Mouse (Mus musculus) spleen, postnatal 14 days (tissue): ENCODE measurements around the gene Ccdc24.

Source experiments
- DNase-seq, 2 experiments: peaks; one replicate each; pipeline ENCODE4 v3.0.0; 2021 to 2022; ENCODE audit warnings: low spot score in 2 of 2

Ccdc24 gene

DNA sequence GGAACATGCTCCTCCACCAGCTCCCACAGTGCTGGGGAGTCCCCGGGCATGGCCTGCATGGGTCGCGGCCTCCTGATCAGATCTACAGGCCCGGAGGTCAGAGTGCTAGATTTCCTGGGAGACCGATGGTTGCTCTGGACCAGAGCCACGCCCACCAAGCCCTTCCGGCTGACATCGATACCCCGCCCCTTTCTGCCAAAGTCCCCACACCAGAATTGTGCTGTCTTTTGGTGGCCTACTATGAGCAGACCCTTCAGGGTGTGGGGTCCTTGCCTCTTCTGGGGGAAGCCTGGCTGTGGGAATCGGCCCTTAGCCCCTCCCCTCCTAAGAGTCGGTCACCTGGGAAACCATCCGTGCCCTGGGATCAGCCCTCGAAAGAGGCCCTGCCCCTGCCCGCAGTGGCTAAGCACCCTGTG is at the start of gene Ccdc24:
TSS of gene Ccdc24 (minus strand) at position 87 of the 416 bp plus-strand sequence.
- no peak for DNase-seq

DNA sequence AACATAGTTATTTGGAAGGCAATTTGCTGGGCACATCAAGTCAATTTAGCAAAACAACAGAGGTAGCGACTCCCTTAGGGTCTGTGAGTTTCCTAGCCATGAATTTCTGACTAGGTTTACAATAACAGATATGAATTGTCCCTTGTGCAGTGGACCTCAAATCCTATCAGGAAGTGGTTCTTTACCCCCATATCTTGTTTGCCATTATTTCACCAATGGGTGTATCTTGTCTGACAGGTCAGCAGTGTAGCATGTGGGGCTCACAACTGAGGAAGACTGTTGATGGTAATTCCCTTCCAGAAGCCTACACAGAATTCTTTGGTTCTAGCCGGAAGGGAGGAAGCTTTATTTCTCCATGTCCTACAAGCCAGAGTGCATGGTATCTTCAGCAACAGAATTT is 49.0 kb upstream of the Ccdc24 start:
- DNase-seq, result no peak

DNA sequence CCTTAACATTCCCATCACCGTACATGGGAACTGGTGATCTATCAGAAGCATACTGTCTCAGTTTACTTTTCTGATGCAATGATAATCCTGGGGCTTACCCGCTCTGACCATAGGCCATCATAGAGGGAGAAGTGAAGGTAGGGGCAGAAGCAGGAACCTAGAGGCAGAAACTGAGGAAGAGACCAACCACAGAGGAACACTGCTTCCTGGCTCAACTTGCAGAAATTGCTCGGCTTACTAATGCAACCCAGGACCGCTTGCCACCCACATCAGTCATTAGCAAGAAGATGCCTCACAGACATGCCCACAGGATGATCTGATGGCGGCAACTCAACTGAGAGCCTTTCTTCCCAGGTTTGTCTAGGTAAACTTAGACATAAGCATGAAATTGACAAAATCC is 46.4 kb upstream of the Ccdc24 start:
- DNase-seq, result no peak

DNA sequence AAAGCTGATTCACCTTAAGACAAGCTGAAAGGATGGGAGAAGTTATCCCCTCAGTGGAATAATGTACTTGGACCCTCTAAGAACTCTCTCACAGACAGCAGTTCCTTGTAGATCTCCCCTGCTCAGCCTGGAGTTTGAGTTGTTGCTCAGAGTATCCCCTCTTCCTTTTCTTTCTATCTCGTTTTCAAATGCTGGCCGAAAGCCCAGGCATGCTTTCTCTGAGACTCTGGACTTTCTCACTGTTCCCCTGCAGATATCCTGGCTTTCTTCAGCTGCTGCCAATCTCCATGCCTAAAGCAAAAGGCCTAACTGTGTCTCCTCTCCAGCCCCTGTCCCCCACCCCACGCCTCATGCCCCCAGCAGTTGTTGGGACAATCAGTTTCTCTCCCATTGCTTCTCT is 45.9 kb upstream of the Ccdc24 start:
- no peak for DNase-seq

DNA sequence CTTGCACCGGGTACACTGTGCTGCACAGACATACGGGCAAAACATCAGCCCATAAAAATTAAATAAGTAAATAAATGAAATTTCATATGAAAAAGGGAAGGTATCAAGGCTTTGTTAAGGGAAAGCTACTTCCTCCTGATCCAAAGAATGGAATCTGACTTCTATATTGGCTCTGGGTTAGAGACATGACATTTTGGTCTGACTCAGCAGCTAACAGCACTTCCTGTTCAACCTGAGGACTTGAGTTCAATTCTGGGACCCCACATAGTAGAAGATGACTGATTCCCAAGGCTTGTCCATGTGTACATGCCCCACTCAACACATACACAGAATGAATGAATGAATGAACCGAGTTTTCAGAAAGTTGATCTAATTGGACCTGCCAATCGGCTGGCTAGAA is 45.5 kb upstream of the Ccdc24 start:
- no peak for DNase-seq

DNA sequence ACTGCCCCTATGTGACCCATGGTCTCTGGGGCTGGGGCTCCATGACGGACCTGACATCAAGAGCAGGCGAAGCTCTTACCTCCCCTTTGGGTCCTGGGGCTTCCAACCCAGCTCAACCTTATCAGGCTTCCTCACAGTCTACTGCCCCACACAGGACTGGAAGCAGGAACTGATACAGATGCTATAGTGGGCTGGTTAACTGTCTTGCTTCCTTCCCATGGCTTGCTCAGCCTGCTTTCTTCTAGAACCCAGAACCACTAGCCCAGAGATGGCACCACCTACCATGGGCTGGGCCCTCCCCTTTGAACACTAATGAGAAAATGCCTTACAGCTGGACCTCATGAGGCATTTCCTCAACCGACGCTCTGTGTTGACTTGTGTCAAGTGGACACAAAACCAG is 45.0 kb upstream of the Ccdc24 start:
- DNase-seq, result no peak

DNA sequence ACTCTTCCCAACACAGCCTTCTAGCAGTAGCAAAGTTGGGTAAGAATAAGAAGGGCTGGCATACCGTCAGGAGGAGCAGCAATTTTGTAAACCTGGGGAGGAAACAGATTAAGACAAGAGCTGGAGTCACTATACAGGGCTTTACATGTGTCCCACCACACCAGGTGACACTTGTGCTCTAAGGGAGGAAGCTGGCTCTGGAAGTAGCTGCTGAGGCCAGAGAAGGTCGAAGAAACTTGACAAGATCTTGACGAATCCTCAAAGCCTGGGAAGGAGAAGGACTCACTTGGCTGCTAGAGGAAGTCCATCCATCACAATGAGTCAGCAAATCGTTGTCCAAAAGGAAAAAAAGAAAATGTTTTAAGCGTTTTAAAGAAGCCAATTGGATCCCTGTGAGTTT is 44.0 kb upstream of the Ccdc24 start:
- no peak for DNase-seq

DNA sequence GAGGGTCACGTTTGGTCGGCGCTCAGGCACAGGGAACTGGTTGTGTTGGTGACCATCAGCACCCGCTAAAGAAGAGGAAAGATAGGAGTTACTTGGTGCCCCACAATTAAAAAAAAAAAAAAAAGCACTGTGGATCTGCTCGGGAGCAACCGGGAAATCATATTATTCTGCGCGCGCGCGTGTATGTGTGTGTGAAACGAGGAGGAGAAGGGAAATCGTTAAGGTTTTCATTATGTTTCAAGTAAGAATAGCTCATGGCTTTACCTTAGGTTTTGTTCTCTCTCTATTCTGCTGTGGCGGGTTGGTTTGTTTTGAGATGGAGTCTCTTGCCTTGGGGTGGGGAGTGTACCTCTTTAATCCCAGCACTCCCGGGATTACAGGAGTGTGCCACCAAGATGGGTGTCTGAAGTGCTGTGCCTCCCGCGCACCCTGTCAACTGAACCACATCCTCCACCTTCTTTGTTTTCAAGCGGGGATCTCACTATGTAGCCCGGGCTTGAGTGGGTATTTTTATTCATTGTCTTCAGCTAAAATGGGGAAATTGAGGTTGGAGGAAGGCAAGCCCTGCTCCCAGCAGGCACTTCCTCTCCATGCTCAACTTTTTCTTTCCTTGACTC is 43.2 kb upstream of the Ccdc24 start:
- DNase-seq, result no peak

DNA sequence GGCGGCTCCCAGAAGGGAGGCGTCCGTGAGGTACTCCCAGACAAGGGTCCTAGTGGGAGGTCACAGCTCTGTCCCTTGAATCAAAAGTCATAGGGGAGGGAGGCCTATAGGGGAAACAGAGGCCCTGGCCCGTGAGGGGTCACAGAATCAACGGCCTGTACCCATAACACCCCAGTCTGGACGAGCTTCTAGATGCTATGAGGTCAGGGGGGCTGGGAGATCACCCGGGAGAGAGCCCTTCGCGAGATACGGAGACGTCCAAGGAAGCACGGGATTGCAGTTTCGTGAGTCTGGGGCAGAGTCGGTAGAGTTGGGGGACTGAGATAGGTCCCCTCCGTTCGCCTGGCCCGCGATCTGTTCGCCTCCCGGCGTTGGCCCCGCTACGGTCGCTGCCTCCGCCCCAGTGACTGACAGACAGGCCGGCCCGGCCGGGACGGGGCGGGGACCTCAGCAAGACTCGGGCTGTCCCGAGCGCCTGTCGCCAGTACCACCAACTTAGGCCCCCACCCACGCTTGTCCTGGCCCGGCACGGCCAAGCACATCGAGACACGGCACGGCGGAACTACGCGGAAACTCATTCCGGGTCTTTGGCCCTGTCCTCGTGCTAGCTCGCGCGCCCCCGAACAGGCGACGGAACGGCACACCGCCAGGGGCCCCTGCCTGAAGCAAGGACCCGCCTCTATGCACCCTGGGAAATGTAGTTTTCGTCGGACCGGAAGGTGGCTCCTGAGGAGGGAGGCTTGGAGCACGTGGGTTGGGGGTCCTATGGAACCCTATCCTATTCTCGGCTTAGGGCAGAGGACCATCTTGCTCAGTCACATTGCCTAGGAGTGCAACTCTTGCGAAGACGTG is 42.5 kb upstream of the Ccdc24 start, which contains the start of gene Ipo13:
TSS of gene Ipo13 (minus strand) at position 409 of the 852 bp plus-strand sequence.
- peak; percentile 84 to 93 for DNase-seq

DNA sequence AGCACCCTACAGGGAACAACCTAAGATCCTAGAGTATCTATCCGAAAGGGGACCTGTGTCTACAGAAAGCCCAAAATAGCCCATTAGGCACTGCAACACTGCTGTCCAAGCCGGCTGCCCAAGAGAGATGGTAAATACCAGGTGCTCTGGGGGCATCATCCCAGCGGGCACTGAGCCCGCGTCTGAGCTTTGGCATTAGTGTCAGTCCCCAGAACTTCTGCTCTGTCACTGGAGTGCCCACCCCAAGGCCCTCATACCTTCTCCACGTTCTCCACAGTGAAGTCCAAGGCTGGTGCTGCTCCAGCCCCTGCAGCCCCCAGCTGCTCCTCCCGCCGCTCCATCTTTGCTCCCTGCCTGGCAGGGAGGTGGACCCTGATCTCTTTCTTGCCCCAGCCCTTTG is 41.7 kb upstream of the Ccdc24 start:
- no peak for DNase-seq

DNA sequence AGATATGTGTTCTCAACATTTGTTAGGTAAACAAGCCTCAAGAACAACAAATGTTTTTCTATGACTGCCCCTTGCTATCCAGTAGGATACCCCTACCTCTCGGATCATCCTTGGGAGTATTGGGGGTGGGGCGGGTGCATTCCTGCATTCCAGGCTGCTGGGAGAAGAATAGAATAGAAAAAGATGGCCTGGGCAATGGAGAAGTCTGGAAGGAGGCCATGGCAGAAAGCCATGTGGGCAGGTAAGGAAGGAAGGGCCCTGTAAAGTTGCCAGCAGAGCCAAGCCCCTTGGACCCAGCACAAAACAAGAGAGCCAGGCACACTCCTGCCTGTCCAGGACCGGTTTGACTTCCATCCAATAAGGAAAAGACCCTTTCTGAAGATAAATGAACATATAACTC is 41.1 kb upstream of the Ccdc24 start:
- DNase-seq, result no peak

DNA sequence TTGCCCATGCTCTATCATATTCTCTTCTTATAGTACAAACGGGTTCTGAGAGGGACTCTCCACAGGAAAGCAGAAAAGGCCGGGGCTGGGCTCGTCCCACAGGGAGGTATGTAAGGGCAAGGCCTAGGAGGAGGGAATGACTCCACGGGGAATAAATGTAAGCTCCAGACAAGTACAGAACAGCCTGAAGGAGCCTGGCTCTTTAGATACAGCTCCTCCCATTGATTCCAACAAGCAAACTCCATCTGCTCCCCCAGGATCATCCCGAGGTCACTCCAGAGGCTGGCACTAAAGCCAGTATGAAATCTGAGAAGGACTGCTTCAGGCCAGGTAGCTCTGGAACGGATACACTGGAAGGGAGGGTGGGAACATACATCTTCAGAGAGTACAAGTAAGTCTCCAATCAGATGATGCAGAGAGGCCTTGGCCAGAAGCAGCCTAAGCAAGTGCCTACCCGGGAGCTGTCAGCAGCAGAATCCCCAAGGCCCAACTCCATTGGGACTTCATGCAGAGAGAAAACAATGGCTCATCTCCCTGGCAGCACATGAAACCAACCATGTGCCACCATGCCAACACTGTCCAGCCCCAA is 40.4 kb upstream of the Ccdc24 start:
- DNase-seq, result no peak

DNA sequence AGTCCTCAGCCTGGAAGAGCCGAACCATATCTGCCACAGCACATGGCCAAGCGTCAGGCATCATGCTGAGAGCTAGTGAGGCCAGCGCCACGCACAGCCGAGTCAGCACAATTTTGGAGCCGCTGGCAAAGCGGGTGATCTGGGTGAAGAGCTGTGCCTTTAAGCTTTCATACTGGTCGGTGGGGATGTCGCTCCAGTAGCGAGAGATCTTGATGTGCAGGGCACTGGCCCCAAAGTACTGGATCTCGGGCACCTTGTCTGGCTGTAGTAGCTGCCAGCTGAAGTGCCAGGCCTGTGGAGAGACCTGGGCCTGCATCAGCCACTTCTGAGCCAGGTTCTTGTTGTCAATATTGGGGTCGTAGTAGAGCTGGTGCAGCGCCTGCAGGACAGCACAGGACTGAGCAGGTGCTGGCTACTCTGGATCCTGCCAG is 39.8 kb upstream of the Ccdc24 start:
- no peak for DNase-seq

DNA sequence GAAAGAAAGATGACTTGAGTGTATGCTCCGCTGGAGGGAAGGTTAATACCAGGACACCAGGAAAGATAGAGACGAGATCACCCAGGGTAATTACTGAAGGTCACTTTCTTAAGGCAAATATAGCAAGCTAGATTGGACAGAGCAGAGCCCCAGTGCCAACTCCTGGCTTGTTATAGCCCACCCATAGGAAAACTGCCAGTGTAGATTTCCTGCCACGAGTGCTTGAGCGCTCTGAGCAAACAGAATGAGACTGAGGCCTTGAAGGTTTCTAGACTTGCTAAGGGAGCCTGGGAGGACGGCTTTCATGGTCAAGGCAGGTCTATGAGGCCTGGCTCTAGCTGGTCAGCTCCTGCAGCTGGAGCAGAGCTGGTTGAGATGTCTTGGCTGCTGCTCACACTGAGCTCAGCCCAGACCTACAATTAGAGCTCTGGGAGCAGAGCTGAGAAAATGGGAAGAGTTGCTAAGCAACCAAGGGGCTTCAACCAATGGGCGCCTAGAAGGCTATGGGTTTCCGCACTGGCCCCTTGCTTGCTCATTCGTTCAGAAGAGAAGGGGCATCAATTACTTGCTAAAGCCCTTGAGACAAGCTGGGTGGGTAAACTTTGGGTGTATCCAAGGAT is 36.6 kb upstream of the Ccdc24 start:
- no peak for DNase-seq

DNA sequence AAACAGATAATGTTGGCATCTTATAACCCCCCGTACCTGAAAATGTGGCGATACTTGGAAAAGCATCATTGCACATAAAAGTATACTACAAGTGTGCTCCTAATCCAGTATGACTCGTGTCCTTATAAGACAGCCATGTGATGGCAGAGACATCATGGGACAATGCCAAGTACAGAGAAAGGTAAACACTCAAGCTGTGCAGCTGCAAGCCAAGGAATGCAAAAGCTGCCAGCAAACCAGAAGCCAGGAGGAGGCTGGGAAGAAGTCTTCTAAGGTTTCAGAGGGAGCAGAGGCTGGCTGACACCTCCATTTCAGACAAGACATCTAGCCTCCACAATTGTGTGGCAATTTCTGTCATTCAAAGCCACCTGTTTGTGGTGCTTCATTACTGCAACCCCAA is 33.8 kb upstream of the Ccdc24 start:
- DNase-seq, result no peak

DNA sequence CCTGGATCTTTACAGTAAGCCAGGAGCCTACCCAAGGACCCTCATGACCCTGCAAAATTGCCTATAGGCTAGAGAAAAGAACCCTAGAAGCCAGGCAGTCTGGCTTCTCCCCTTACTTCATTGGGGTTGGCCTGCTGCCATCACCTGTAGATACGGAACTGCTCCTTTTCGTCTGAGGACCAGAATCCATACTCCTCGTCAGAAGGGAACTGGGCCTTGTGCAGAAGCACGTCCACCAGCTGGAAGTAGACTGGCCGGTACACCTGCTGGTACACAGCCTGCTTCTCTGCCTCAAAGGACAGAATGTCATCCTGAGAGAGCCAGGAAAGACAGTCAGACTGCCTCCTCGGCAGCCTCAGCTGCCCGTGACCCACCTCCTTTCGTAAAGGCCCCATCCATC is 32.4 kb upstream of the Ccdc24 start:
- no peak for DNase-seq

DNA sequence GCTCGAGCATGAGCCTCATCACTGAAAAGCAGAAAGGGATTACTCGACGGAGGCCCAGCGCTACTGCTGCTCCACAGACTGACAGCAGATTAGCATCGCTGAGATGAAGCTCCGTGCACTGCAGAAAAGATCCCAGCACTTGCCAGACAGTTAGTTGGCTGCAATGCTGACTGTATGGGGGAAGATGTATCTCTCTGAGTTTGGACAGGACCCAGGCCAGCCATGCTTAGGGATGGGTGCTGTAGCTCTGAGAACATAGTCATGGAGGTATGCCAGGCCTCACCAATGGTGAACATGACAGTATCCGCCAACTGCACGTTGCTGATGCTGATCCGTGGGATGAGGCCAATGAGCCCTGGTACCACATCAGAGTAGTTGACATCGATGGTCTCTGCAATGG is 31.7 kb upstream of the Ccdc24 start:
- no peak for DNase-seq

DNA sequence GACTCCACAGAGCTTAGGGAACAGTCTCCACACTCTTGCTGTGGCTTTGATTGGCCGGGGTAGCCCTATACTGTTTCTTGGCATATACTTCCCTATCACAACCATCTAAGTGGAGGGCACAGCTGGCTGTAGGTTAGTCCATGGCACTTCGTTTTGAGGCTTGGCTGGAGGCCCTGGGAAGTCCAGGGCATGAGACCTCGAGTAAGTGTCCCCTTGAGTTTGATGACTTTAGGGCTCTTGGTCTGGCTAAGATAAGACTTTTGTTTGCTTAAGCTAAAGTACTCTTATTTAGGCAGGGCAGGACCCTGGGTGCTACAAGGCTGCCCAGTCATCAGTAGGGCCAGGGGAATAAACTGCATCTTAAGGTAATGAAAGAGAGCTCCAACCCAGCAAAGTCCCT is 25.8 kb upstream of the Ccdc24 start:
- no peak for DNase-seq

DNA sequence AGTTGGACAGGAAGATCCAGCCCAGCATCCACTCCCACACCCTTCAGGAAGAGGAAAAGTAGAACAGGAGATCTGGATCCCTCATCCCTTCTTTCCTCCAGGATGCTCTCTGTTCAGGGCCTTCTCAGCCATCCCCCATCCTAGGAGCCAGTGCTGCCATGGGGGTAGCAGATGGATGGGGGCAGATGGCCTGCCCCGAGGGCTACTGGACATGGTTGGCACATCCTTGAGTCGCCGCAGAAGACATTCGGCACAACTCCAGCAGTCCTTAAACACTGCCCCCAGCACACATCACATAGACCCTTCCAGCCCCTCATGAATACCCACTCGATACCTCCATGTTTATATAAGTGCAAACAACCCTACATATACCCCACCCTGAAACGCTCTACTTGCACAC is 23.7 kb upstream of the Ccdc24 start:
- no peak for DNase-seq

DNA sequence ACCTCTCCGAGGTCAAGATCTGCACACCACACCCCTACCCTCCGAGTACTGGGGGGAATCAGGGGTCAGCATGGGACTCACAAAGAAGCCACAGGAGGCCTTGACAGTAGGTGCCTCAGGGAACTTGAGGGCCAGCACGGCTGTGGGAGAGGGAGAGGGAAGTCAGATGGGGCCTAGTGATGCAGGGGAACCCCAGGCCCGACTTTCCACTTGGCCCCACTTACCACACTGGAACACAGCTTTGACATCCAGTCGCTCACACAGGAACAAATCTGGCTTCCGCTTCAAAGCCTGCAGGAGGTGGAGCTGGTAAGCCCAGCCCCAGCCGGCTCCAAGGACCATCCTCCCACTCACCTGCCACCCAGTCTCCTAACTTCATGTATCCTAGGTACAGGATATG is 23.0 kb upstream of the Ccdc24 start:
- DNase-seq, result no peak

DNA sequence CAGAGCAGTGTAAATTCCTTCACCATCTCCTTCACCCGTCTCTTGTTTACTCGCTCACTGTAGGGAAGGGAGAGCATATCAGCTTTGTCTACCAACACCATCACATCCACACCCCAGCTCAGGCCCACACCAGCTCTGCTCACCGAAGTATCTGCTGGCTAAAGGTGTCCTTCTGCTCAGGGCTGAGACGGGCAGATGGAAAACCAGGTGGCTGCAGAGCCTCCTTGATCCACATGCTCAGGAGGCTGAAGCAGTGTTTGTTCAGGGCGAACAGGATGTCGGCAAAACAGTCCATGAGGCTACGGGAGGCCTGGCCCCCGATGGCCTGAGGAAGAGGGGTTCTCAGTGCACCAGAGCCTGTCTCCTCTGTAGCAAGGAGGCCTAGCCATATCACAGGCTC is 22.2 kb upstream of the Ccdc24 start:
- no peak for DNase-seq

DNA sequence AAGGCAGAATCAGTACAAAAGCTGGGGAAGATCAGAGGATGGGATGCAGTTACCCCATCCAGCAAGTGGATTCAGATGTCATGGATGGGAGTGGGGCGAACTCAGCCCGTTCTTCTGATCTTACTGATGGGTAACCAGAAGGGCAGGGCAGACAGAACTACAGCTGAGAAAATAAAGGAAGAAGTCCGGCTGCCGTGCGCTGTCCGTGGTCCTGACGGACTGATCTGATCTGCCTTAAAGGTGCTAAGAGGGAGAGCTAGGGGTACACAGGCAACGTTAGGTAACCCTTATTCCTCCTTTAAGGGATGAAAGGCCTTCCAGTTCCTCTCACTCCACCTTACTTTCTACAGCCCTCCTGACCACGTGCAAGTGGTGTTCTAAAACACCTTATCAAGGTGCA is 21.0 kb upstream of the Ccdc24 start:
- peak in 1 of 2 experiments; percentile 61 for DNase-seq

DNA sequence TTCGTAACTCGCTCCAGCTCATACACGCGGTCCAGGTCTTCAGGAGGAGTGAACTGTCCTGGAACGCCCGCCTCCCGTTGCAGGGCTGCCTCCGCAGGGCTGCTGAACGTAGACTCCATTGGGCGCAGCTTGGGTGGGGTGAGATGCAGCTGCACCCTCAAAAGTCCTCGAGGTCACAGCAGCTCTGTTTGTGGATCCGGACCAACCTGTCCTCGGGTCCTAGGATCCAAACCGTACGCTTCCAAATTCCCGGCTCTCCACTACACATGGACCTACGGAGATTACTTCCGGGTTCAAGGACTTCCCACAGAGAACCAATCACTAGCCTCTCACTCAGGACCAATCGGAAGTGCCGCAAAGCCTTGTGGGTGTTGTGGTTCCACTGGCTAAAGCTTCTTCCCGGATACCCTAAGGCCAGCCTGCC is 19.4 kb upstream of the Ccdc24 start, which contains the start of gene Dph2:
TSS of gene Dph2 (minus strand) at position 295 of the 424 bp plus-strand sequence.
- DNase-seq, result peak; percentile 51 to 59
